Mouse (Mus musculus): ENCODE data around the gene Lgals7. TPM values are rescaled to one million over a fixed set of nuclear protein-coding genes. Genes with fewer than 3 reads are reported as not detected.

Gene Lgals7
- polyA plus RNA-seq, 1 experiment from 2014 or later = 6.4 TPM

- H3K27ac ChIP-seq = no peak overlapping the region
- no peak overlapping the region for H3K9ac ChIP-seq
- no peaks in the 10 kb centered on the region for H3K4me1 ChIP-seq (replicated peaks)
- H3K4me2 ChIP-seq = no peak overlapping the region
- no peaks in the 10 kb centered on the region for H3K27me3 ChIP-seq
- H3K9me3 ChIP-seq = no peaks in the 10 kb centered on the region
- WGBS = 73% methylated on average over 6 of the region's 6 CpGs
- H3K36me3 ChIP-seq = peaks cover 25% of the 10 kb centered on the region
- no peak overlapping the region for H3K4me3 ChIP-seq
- ATAC-seq (ENCODE audit: low FRiP score) = no peak
These were observed 31.5 kb upstream of the Lgals7 start for GRCm38 (mm10) chr7:28832137-28832536.

DNA sequence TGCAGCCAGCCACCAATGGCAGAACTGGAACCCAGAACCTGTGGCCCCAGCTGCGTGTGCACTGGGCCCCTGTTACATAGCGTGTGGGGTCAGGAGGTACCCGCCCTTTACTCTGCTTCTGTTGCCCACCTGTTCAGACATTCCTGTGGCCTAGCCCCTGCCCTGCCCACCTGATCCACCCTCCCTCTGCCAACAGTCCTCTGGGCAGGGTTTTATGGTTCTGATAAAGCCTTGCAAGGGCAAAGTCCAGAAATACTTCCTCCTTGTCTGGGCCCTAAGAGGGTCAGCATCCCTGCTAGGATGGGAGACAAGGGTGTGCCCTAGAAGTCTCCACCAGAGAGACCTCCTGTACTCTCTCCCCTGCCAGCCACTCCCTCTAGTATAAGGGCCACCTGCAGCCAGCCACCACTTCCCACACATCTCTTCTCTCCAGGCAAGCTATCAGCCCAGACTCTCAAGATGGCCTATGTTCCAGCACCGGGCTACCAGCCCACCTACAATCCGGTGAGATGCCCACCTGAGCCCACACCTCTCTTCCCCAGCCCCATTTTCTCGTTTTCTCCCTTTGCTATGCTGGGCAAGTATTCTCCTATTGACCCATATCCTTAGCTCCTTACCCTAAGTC lies 29.8 kb upstream of the Lgals7 start, which contains the start of gene Lgals4:
Gene Lgals4, plus strand, starts transcription at position 132 of the 625 bp plus-strand sequence.
- Histone ChIP-seq H3K9me3 (no peaks in the 10 kb centered on the region), H3K27ac (no peak within 1 kb of the TSS), H3K4me1 (replicated peaks) (no peaks in the 10 kb centered on the region), H3K27me3 (no peaks in the 10 kb centered on the region), H3K36me3 (peaks cover 25% of the 10 kb centered on the region), H3K4me2 (no peak within 1 kb of the TSS), H3K4me3 (no peak within 1 kb of the TSS), H3K9ac (no peak within 1 kb of the TSS)
- 84% methylated on average over 6 of the region's 6 CpGs for WGBS
- no peak for ATAC-seq (ENCODE audit: low FRiP score)

- no peak for ATAC-seq (ENCODE audit: low FRiP score)
These were observed 26.7 kb upstream of the Lgals7 start for GRCm38 (mm10) chr7:28836936-28837335.

GRCm38 (mm10) chr7:28838331-28838730 lies 25.3 kb upstream of the Lgals7 start:
- Histone ChIP-seq H3K9ac (no peak overlapping the region), H3K4me2 (no peak overlapping the region), H3K4me1 (replicated peaks) (no peaks in the 10 kb centered on the region), H3K4me3 (no peak overlapping the region), H3K9me3 (no peaks in the 10 kb centered on the region), H3K27me3 (no peaks in the 10 kb centered on the region), H3K27ac (no peak overlapping the region), H3K36me3 (no peaks in the 10 kb centered on the region)
- no peak for ATAC-seq (ENCODE audit: low FRiP score)
- 86% methylated on average over 9 of the region's 9 CpGs for WGBS

More at GRCm38 (mm10) chr7:28836936-28837335, 26.7 kb upstream of the Lgals7 start:
- Histone ChIP-seq H3K9me3 (no peaks in the 10 kb centered on the region), H3K27ac (no peak overlapping the region), H3K36me3 (peaks cover 2% of the 10 kb centered on the region), H3K4me3 (no peak overlapping the region), H3K9ac (no peak overlapping the region), H3K4me2 (no peak overlapping the region), H3K27me3 (no peaks in the 10 kb centered on the region), H3K4me1 (replicated peaks) (no peaks in the 10 kb centered on the region)
- WGBS = 90% methylated on average over 5 of the region's 5 CpGs

DNA sequence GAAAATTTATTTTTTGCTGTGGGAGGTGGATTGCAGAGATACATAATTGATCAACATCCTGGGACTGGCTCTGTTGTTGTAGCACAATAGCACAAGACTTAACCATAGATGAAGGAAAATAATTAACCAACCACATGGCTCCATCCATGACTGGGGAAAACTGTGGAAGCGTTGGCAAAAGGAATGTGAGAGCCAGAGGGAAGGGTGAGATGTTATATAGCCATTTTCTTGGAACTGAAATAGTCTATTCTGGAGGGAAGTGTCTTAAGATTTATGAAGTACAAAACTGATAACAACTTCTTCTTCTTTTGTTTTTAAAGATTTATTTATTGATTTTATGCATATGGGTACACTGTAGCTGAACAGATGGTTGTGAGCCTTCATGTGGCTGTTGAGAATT lies 16.4 kb upstream of the Lgals7 start:
- ATAC-seq (ENCODE audit: low FRiP score) = no peak
- Histone ChIP-seq H3K27me3 (no peaks in the 10 kb centered on the region), H3K36me3 (no peaks in the 10 kb centered on the region), H3K9ac (no peak overlapping the region), H3K4me2 (no peak overlapping the region), H3K27ac (no peak overlapping the region), H3K4me1 (replicated peaks) (no peaks in the 10 kb centered on the region), H3K4me3 (no peak overlapping the region), H3K9me3 (no peaks in the 10 kb centered on the region)
- 89% methylated on average over 1 of the region's 1 CpGs for WGBS

- ATAC-seq (ENCODE audit: low FRiP score) = no peak
- Histone ChIP-seq H3K27ac (no peak overlapping the region), H3K36me3 (no peaks in the 10 kb centered on the region), H3K9ac (no peak overlapping the region), H3K4me1 (replicated peaks) (no peaks in the 10 kb centered on the region), H3K4me3 (no peak overlapping the region), H3K27me3 (no peaks in the 10 kb centered on the region), H3K9me3 (no peaks in the 10 kb centered on the region), H3K4me2 (no peak overlapping the region)
- WGBS = 33% methylated on average over 1 of the region's 1 CpGs
These were observed 13.9 kb upstream of the Lgals7 start for GRCm38 (mm10) chr7:28849700-28850236.

GRCm38 (mm10) chr7:28850642-28851041 lies 13.0 kb upstream of the Lgals7 start:
- no peak for ATAC-seq (ENCODE audit: low FRiP score)
- H3K9ac ChIP-seq = no peak overlapping the region
- no peak overlapping the region for H3K4me2 ChIP-seq
- no peaks in the 10 kb centered on the region for H3K36me3 ChIP-seq
- H3K9me3 ChIP-seq = no peaks in the 10 kb centered on the region
- H3K27me3 ChIP-seq = no peaks in the 10 kb centered on the region
- 91% methylated on average over 4 of the region's 4 CpGs for WGBS
- no peak overlapping the region for H3K27ac ChIP-seq
- H3K4me3 ChIP-seq = no peak overlapping the region
- no peaks in the 10 kb centered on the region for H3K4me1 ChIP-seq (replicated peaks)

GRCm38 (mm10) chr7:28859953-28860352 lies 3.7 kb upstream of the Lgals7 start:
- H3K9ac ChIP-seq = no peak overlapping the region
- WGBS = 94% methylated on average over 2 of the region's 2 CpGs
- H3K4me2 ChIP-seq = no peak overlapping the region
- H3K36me3 ChIP-seq = no peaks in the 10 kb centered on the region
- no peaks in the 10 kb centered on the region for H3K9me3 ChIP-seq
- H3K27me3 ChIP-seq = no peaks in the 10 kb centered on the region
- no peak overlapping the region for H3K27ac ChIP-seq
- H3K4me1 ChIP-seq (replicated peaks) = peaks cover 12% of the 10 kb centered on the region
- ATAC-seq (ENCODE audit: low FRiP score) = no peak
- no peak overlapping the region for H3K4me3 ChIP-seq

DNA sequence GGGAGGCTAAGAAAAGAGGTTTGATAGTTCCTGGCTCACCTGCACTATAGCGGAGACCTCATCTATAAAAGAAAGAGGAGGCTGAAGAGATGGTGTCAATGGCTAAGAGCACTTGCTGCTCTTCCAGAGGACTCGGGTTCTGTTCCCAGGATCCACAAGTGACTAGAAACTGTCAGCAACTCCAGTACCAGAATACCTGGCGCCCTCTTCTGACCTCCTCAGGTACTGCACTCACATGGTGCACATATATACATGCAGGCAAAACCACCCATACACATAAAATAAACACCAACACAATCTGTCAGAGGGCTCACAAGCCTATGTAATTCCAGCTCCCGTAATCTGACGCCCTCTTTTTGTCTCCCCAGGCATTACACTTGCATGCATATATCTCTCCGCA lies 2.8 kb upstream of the Lgals7 start:
- Histone ChIP-seq H3K27me3 (no peaks in the 10 kb centered on the region), H3K4me3 (no peak overlapping the region), H3K4me1 (replicated peaks) (peaks cover 16% of the 10 kb centered on the region), H3K4me2 (no peak overlapping the region), H3K9ac (no peak overlapping the region), H3K36me3 (no peaks in the 10 kb centered on the region), H3K9me3 (no peaks in the 10 kb centered on the region), H3K27ac (no peak overlapping the region)
- no peak for ATAC-seq (ENCODE audit: low FRiP score)
- WGBS = 85% methylated on average over 6 of the region's 6 CpGs

DNA sequence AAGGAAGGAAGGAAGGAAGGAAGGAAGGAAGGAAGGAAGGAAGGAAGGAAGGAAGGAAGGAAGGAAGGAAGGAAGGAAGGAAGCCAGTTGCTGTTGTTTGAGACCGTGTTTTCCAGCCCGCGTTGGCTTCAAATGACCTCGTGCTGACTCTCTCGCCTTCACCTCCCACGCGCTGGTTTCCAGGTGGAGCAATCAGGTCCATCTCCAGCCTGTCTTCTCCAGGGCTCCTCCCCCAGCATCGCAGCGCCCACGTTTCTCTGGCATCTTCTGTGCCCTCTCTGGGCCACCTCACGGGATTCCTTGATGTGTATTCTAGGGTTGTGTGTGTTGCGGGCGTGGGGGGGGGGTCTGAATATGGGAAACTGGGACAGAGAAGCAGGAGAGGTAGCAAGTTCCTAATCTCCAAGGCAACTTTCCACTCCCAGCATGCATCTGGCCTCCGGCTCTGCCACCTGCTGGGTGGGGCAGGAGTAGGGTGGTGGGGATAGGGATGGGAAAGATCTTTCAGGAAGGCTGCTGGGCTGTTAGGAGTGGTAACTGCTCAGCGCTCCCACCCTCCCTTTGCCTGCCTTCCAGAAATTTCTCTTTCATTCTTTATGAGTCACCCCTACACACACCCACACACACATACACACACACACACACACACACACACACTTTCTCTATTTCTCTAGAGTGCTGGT lies 695 bp upstream of the Lgals7 start:
- peaks cover 20% of the 10 kb centered on the region for H3K4me1 ChIP-seq (replicated peaks)
- WGBS = 79% methylated on average over 15 of the region's 15 CpGs
- no peak overlapping the region for H3K4me2 ChIP-seq
- H3K9me3 ChIP-seq = no peaks in the 10 kb centered on the region
- no peak overlapping the region for H3K4me3 ChIP-seq
- no peaks in the 10 kb centered on the region for H3K27me3 ChIP-seq
- ATAC-seq (ENCODE audit: low FRiP score) = no peak
- no peak overlapping the region for H3K27ac ChIP-seq
- no peaks in the 10 kb centered on the region for H3K36me3 ChIP-seq
- H3K9ac ChIP-seq = no peak overlapping the region

DNA sequence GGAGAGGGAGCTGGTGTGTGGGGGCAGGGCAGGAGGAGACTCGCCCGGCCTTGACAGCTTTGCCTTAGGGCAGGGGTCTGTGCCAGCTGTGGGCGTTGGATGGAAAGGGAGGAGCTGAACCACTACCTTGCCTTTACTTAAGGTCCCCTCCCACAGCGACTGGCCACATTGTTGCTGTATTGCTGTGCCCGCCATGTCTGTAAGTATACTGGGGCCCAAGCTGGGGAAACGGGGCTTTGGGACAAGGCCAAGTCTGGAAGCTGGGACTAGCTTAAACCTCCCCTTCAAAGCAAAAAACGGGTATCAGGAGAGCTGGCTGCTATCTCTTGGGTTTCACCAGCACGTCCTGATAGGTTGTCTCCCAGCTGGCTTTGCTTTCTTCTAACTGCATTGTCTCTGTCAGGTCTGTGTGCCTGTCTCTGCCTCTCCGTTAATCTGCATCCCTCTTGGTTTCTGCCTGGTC lies 666 bp downstream of the Lgals7 start:
- peak overlapping the region; percentile 39 for H3K9ac ChIP-seq
- no peak for ATAC-seq (ENCODE audit: low FRiP score)
- H3K9me3 ChIP-seq = no peaks in the 10 kb centered on the region
- 0 out of 2 replicates have a peak overlapping the region, but pooled peaks have one; percentile 4 for H3K4me2 ChIP-seq
- no peak overlapping the region for H3K27ac ChIP-seq
- no peak overlapping the region for H3K4me3 ChIP-seq
- peaks cover 20% of the 10 kb centered on the region for H3K4me1 ChIP-seq (replicated peaks)
- H3K36me3 ChIP-seq = no peaks in the 10 kb centered on the region
- no peaks in the 10 kb centered on the region for H3K27me3 ChIP-seq
- WGBS = 43% methylated on average over 9 of the region's 9 CpGs

GRCm38 (mm10) chr7:28865481-28866300 lies 2.0 kb downstream of the Lgals7 start:
- Histone ChIP-seq H3K4me1 (replicated peaks) (peaks cover 20% of the 10 kb centered on the region), H3K9me3 (no peaks in the 10 kb centered on the region), H3K4me3 (peak overlapping the region; percentile 29), H3K27ac (no peak overlapping the region), H3K9ac (peak overlapping the region; percentile 55), H3K4me2 (peak overlapping the region; percentile 54), H3K36me3 (no peaks in the 10 kb centered on the region), H3K27me3 (no peaks in the 10 kb centered on the region)
- peak; percentile 57 for ATAC-seq (ENCODE audit: low FRiP score)
- 45% methylated on average over 33 of the region's 33 CpGs for WGBS
